Mouse (Mus musculus) regulatory T cell (primary cell): ENCODE measurements around the gene Yif1b.
"Not testable (repeated sequence)": the region's sequence is repeated elsewhere in the genome, so short reads cannot be mapped to it uniquely, and the experiment has no call there.

Experiments used
- in situ Hi-C: fragments of 300-600 bp; cut with MboI, MseI; formaldehyde crosslinking; loops from one replicate; pipeline ENCODE4 v1.15.1; 2025; ENCODE audit warnings: high pct_unique_total_duplicates

Gene Yif1b

DNA sequence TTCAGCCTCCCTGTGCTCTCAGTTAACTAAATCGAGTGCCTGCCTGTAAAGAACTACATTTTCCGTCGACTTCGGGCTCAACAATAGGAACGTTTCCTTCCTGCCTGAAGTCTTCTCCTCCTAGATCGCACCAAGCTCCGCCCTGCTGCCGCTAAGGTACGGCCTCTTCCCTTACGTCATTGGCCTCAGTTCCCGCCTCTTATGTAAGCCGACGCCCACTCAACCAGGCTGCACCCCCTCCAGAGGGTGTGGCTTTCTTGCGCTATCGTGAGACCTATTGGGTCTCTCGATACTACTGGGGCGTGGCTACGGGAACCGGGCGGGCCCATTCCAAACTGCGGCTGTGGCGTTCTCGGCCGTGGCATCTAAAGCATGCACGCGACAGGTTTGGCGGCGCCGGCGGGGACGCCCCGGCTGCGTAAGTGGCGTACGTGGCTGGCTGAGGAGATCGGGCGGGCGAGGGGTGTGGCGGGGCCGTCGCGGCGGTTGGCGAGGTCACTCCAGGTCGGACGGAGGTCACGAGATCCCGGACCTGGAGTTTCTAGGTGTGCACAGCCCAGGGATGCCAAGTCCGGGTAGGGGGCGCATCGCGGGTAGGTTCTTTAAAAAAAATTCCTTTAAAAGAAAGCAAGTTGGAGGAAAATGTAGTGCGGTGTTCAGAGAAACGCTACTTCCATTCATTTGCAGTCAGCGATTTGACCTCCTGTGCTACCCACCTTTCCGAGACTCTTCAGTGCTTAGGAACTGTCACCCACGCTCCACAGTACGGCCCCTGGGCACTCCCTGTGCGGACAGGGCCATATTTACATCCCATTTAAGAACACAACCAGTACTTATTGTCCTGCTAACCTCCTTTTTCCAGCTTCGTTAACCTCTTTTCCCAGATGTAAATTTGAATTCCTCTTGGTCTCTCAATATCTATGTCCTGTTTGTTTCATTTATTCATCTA, at the start of gene Yif1b:
Gene Yif1b (plus strand): TSS at position 311 of the 949 bp plus-strand sequence.
- in situ Hi-C loops, result no loop called here

DNA sequence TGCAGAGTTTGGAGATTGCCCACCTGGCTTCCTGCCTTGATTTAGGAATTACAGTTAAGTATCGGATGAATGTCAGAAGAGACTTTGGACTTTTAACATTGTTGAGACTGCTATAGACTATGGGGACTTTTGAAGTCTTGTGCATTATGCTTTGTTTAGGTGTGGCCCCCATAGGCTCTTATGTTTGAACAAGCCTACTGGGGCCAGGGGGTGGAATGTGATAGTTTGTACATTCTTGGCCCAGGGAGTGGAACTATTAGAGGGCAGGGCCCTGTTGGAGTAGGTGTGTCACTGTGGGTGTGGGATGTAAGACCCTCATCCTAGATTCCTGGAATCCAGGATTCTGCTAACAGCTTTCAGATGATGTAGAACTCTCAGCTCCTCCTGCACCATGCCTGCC, 43.9 kb upstream of the Yif1b start:
- in situ Hi-C loops, result not testable (repeated sequence)

DNA sequence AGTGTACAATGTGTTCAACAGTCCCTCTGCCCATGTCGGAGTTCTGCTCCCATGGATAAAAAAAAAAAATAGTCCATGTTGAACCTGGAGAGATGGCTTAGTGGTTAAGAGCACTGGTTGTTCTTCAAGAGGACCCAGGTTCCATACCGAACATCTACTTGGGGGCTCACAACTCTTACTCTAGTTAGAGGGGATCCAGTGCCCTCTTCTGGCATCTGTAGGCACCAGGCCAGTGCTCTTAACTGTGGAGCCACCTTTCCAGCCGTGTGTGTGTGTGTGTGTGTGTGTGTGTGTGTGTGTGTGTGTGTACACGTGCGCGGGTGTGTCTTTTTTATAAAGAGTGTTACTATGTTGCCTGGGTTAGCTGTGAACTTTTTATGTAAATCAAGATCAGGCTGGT, 35.6 kb upstream of the Yif1b start:
- in situ Hi-C loops, result no loop called here

DNA sequence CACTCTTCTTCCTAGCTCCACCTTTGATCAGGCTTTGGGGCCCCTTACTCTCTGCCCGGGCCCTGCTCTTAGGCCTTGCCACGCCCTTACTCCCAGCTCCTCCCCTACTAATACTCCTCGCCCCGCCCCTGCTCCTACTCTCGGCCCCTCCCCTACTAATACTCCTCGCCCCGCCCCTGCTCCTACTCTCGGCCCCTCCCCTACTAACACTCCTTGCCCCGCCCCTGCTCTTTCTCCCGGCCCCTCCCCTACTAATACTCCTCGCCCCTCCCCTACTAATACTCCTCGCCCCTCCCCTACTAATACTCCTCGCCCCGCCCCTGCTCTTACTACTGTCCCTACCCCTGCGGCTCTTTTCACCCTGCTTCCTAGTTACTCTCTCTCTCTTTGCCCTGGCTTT, 27.1 kb upstream of the Yif1b start:
- in situ Hi-C loops, result loop anchor here (10.0 kb wide), 1 partner anchor 1876 kb away; the partner anchor contains the start of gene Ltbp4

DNA sequence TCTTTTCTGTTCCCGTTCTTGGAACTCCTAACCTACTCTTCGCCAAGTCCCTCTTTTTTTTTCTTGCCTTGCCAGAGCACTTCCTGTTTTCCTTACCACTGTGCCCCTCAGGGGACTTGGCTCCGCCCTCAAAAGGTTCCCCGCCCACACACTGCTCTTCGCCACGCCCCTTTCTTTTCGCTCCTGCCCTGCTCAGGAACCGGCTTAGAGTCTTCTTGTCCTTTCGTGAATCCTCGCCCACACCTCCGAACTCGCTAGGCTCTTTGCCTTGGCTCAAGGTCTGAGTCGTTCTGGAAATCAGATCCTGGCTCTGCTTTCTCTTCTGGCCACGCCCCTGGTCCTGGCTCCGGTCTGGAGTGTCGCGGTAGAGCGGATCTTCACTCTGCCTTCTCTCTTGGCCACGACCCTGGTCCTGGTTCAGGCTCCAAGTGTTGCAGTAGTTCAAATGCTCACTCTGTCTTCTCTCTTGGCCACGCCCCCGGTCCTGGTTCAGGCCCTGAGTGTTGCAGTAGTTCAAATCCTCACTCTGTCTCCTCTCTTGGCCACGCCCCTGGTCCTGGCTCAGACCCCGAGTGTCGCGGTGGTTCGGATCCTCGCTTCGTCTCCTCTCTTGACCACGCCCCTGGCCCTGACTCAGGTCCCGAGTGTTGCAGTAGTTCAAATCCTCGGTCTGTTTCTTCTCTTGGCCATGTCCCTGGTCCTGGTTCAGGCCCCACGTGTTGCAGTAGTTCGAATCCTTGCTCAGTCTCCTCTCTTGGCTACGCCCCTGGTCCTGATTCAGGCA, 26.5 kb upstream of the Yif1b start:
- in situ Hi-C loops, result loop anchor here (10.0 kb wide), 1 partner anchor 1877 kb away; the partner anchor contains the start of gene Ltbp4

DNA sequence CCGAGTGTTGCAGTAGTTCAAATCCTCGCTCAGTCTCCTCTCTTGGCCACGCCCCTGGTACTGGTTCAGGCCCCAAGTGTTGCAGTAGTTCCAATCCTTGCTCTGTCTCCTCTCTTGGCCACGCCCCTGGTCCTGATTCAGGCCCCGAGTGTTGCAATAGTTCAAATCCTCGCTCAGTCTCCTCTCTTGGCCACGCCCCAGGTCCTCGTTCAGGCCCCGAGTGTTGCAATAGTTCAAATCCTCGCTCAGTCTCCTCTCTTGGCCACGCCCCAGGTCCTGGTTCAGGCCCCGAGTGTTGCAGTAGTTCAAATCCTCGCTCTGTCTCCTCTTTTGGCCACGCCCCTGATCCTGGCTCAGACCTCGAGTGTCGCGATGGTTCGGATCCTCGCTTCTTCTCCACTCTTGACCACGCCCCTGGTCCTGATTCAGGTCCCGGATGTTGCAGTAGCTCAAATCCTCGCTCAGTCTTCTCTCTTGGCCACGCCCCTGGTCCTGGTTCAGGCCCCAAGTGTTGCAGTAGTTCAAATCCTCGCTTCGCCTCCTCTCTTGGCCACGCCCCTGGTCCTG, 25.8 kb upstream of the Yif1b start:
- in situ Hi-C loops, result loop anchor here (10.0 kb wide), 1 partner anchor 1877 kb away; the partner anchor contains the start of gene Ltbp4

DNA sequence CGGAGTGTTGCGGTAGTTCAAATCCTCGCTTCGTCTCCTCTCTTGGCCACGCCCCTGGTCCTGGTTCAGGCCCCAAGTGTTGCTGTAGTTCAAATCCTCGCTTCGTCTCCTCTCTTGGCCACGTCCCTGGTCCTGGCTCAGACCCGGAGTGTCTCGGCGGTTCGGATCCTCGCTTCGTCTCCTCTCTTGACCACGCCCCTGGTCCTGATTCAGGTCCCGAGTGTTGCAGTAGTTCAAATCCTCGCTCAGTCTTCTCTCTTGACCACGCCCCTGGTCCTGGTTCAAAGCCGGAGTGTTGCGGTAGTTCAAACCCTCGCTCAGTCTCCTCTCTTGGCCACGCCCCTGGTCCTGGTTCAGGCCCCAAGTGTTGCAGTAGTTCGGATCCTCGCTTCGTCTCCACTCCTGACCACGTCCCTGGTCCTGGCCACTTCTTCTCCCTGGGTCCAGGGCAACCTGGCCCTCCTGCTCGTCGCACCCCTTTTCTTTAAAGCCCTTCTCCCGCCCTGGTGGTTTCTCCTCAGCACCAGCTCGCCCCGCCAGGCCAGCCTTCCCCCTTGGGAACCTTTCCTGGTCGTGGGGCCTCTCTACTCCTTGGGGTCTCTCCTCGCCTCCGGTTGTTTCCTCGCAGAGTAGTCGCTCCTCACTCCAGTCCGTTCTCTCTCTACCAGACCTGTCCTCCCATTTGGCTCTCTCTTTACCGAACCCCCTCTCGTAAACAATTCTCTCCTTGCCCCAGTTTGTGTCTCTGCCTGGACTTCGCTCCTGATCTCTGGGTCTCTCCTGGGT, 25.2 kb upstream of the Yif1b start:
- in situ Hi-C loops, result loop anchor here (10.0 kb wide), 1 partner anchor 1878 kb away; the partner anchor contains the start of gene Ltbp4

DNA sequence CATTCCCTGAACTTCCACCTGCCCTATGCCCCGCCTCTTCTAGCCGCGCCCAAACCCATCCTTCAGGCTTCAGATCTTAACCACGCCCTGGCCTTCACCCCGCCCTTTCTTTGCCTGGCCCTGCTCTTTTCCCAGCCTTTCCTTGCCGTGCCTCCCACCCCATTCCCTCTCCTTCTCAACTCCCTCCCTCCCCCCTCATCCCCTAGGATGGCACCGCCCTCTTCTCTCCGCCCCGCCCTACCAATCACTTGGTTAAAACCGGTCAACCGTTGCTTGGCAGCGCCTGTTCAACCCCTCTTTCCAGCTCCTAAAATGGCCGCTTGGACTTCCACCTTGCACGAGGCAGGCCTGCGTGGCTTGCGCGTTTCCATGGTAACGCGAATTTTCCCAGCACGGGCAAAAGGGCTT, 24.4 kb upstream of the Yif1b start, which contains the start of gene Catsperg1:
Gene Catsperg1 (minus strand): TSS at position 361 of the 408 bp plus-strand sequence.
- in situ Hi-C loops, result loop anchor here (10.0 kb wide), 1 partner anchor 1879 kb away; the partner anchor contains the start of gene Ltbp4

DNA sequence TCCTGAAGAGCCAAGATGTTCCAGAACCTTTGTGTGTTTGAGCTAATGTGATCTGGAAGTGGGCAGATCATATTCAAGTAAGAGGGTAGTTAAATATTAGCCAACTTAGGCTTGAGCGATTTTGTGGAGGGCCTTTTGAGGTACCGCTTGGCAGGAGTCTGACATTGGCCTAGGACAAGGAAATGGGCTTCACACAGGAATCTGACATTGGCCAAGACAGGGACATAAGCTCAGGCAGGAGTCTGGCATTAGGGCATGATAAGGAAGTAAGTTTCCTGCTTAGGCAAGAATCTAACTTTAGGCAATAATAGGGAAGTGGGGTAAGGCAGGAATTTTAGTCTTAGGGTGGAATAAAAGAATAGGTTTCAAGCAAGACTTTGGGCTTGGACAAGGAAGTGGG, 23.9 kb upstream of the Yif1b start:
- in situ Hi-C loops, result loop anchor here (10.0 kb wide), 1 partner anchor 1879 kb away; the partner anchor contains the start of gene Ltbp4

DNA sequence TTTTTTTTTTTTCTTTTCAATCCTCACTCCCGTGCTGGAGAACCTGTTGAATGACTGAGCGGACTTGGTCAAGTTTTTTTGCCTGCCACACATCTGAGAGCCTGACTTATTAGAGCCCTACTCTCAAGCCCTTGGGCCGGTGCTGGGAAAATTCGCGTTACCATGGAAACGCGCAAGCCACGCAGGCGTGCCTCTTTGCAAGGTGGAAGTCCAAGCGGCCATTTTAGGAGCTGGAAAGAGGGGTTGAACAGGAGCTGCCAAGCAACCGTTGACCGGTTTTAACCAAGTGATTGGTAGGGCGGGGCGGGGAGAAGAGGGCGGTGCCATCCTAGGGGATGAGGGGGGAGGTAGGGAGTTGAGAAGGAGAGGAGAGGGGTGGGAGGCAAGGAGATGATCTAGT, 23.3 kb upstream of the Yif1b start:
- in situ Hi-C loops, result loop anchor here (10.0 kb wide), 1 partner anchor 1880 kb away; the partner anchor contains the start of gene Ltbp4

DNA sequence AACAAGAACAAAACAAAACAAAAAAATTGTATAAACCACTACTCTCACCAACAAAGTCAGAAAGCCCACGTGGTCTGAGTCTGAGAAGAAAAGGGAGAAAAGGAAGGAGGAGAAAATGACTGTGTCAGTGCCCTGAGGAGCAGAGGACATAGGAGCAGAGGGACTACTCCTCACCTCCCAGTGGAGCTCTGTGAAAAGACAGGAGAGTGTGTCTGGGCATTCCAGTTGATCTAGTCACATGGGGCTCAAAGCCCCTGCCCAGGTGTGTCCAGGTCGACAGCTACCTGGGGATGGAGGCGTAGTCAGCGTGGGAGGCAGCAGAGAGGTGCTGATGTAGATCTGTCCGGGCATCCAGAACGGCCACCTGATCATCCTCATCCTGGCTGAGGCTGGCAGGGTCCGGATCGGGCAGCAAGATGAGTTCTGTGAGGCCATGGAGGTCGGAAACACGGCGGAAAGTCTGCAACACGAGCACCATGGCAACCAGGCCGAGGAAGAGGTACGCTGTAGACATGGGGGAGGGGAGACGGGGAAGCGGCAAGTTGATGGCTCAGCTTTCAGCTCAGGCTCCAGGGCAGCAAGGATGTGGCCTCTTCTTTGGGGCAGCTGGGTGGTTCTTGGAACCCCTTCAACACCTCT, 13.3 kb upstream of the Yif1b start:
- in situ Hi-C loops, result no loop called here

DNA sequence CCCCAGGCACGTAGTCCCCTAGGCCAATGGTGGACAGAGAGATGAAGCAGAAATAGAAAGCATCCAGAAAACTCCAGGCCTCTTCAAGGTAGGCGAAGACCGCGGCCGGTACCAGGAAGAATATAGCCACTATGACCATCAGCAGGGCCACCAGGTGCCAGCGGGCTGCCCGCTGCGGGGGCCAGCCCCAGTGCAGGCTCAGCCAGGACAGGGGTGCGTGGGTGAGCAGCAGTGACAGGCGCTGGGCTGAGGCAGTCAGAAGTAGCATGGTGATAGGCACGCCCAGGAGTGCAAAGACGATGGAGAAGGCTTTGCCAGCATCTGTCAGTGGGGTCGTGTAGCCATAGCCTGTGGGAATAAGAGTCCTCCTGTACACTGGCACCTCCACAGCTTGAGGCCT, 12.6 kb upstream of the Yif1b start:
- in situ Hi-C loops, result no loop called here

DNA sequence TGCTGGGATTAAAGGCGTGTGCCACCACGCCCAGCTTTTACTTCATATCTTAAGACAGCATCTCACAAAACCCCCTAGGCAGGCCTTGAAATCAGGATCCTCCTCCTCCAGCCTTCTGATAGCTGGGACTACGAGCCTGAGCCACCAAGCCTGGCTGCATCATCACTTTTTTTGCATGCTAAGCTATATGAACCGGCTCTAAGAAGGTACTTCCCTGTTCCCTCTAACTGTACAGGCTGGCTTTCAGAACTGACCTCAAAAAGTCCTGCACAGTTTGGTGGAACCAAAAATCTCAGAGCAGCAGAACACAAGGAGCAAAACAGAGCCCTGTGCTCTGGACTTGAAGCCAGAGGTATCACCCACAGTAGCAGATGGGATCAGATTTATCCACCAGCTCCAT, 9.9 kb upstream of the Yif1b start:
- in situ Hi-C loops, result no loop called here

DNA sequence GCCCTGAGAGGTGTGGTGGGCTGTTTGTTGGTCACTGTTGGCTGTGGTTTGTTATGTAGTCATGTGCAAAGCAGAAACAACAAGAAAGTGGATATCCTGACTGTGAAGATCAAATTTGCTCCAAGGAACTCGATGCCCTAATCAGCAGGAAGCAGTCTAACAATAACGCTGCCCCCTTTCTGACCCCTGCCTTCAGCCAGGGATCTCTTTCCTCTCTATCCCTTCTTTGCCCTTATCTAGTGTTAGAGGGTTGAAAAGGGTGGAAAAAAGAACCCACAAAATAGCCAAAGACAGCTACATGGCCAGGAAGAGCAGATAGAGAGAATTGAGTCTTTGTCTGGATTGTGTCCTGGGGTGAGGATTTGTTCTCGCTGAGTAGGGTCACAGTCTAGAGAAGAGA, 7.6 kb upstream of the Yif1b start:
- in situ Hi-C loops, result no loop called here

DNA sequence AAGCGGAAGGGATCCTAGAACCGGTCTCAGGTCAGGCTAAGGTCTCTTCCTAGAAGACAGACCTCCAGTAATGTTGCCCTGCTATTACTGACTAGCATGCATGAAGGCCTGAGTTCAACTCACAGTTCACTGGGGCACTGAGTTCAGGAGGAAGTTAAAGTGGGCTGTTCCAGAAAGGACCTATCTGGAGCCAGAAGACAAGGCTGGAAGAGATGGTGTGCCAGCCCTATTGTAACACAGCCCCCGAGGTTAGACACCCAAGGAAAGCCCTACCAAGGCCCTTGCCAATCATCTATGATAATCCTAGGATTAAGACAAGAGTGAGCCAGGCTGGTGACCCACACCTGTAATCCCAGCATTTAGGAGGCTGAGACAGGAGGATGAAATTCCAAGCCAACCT, 6.6 kb upstream of the Yif1b start:
- in situ Hi-C loops, result no loop called here

DNA sequence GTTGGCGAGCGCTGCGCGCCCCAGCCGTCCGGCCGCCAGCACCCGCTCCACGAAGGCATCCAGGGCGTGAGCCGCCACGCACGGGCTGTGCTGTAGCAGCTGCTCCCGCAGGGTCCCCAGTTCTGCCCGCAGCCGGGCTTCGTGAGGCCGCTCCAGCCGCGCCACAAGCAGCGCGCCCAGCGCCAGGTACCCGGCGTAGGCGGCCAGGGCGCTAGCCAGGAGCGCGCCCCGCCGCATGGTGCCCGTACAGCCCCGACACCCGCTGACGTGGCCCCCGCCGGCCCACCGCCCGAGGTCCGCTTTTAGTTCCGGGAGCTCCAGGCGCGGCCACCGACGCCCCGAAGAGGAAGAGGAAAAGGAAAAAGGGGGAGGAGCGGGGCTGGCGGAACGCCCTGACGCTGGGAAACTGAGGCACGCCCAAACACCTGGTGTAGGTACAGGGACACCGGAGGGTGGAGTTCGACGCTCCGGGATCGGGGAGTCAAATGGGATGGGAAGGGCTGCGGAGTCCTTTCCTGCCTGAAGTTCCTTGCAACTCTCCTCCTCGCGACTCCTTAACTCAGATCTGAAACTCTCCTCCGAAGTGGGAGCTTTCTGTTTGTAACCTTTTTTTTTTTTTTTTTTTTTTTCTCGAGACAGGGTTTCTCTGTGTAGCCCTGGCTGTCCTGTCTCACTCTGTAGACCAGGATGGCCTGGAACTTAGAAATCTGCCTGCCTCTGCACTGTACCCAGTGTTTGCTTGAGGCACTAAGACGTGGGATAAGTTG, 5.7 kb upstream of the Yif1b start, which contains the start of gene Kcnk6:
Gene Kcnk6 (minus strand): TSS at position 269 of the 767 bp plus-strand sequence.
- in situ Hi-C loops, result no loop called here

DNA sequence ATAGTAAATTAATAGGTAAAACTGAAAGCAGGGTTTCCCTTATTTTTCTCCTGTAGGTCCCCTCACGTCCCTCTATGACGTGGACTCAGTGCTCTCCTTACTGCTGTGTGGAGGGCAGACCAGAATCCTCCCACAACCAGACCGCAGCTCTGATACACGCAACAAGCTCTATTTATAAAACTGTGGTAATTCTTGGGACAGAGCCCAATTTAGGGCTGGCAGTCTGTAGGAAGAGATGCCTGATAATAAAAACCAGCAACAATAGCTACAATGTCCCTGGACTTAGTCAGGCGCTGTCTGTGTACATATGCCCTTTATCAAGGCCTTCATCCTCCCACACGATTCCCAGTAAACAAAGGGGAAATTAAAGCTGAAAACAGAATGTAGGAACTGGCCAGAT, 4.4 kb upstream of the Yif1b start:
- in situ Hi-C loops, result no loop called here

DNA sequence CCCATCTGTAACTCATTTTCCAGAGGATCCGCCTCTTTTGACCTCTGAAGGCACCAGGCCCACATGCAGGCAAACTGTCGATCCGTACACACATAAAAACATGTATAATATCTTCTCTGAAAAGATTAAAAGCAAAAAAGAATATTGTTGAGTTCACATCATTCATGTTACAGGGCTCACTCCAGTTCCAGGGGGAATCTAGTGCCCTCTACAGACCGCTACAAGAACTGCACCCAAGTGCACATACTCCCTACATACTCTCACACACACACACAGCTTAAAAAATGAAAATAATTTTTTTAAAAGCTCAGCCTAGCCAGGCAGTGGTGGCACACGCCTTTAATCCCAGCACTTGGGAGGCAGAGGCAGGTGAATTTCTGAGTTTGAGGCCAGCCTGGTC, 3.5 kb upstream of the Yif1b start:
- in situ Hi-C loops, result no loop called here

DNA sequence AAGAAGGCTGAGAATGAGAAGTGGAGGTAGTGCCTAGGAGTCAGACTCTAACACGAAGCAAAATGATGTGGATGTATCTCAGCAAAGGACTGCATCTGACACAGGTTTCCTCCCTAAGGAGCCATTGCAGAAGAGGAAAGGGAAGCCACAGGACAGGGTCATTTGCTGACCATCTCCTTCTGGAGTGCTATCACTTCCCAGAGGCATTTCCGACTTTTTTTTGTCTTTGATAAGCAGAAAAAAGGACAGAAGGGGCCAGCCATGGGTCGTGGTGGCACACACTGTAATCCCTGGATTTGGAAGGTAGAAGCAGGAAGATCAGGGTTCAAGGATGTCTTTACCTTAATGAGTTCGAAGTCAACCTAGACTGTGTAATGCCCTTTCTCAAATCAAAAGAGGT, 1.5 kb upstream of the Yif1b start:
- in situ Hi-C loops, result no loop called here

DNA sequence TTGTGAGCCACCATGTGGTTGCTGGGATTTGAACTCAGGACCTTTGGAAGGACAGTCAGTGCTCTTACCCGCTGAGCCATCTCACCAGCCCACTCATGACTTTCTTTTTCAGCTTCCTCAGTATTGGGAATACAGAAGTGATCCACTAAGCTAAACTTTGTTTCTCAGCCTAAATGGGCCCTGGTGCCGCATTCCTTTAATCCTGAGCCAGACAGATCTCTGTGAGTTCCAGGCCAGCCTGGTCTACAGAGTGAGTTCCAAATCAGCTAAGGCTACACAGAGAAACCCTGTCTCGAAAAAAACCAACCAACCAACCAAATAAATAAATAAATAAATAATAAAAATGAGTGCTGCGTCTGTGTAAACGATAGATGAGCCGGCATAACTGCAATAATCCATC, 533 bp upstream of the Yif1b start:
- in situ Hi-C loops, result not testable (repeated sequence)
